Mouse (Mus musculus) monocyte, adult 5-6 weeks (primary cell): Measurements from ENCODE around the gene Wfdc12. TPM values are rescaled to one million over a fixed set of nuclear protein-coding genes. Genes with fewer than 3 reads are reported as not detected.
A peak's percentile ranks its signal among the peaks of the same experiment; 100 is the strongest.
"Not testable (repeated sequence)": the region's sequence is repeated elsewhere in the genome, so short reads cannot be mapped to it uniquely, and the experiment has no call there.

Experiments
- ATAC-seq: fragments of 153-309, 156-312 bp; replicated peaks from 2 replicates; pipeline ENCODE4 v1.8.0; 2017; ENCODE audit warnings: mild to moderate bottlenecking; ENCODE audit not compliant: low TSS enrichment, insufficient number of reproducible peaks, severe bottlenecking, poor library complexity, low FRiP score
- total RNA-seq: library from RNA; stranded (forward); fragments of 200-1000, 200-491, 200-594 nt; gene quantifications from 3 replicates; pipeline ENCODE4 v1.2.3, GENCODE M21; 2017

Gene Wfdc12
- total RNA-seq = not detected in 3 replicates

- no peak for ATAC-seq
Observed at GRCm38 (mm10) chr2:164190576-164190975, at the start of gene Wfdc12. Wfdc12 (minus strand) TSS chr2:164190608.

- ATAC-seq = no peak
Observed at GRCm38 (mm10) chr2:164238366-164238765, 48.0 kb upstream of the Wfdc12 start, which contains the start of gene Svs2. Svs2 (minus strand) TSS chr2:164238466.

GRCm38 (mm10) chr2:164232671-164233070 lies 42.3 kb upstream of the Wfdc12 start:
- ATAC-seq = no peak

GRCm38 (mm10) chr2:164228361-164229070 lies 38.1 kb upstream of the Wfdc12 start:
- ATAC-seq = no peak

GRCm38 (mm10) chr2:164221522-164221921 lies 31.1 kb upstream of the Wfdc12 start, which contains the start of gene Wfdc15b:
Wfdc15b (minus strand) TSS chr2:164221660.
- ATAC-seq = no peak

- no peak for ATAC-seq
Observed at GRCm38 (mm10) chr2:164219295-164219694, 28.9 kb upstream of the Wfdc12 start.

- no peak for ATAC-seq
Observed at GRCm38 (mm10) chr2:164212711-164213110, 22.3 kb upstream of the Wfdc12 start.

- ATAC-seq = no peak
Observed at GRCm38 (mm10) chr2:164210892-164211291, 20.5 kb upstream of the Wfdc12 start.

GRCm38 (mm10) chr2:164206676-164207075 lies 16.3 kb upstream of the Wfdc12 start:
- no peak for ATAC-seq

- ATAC-seq = not testable (repeated sequence)
Observed at GRCm38 (mm10) chr2:164206011-164206410, 15.6 kb upstream of the Wfdc12 start.

- no peak for ATAC-seq
Observed at GRCm38 (mm10) chr2:164199626-164200327, 9.4 kb upstream of the Wfdc12 start, which contains the start of gene Wfdc15a. Wfdc15a (minus strand) TSS chr2:164200130.

- ATAC-seq = no peak
Observed at GRCm38 (mm10) chr2:164196700-164196990, 6.2 kb upstream of the Wfdc12 start.

- no peak for ATAC-seq
Observed at GRCm38 (mm10) chr2:164195971-164196699, 5.7 kb upstream of the Wfdc12 start.

- no peak for ATAC-seq
Observed at GRCm38 (mm10) chr2:164194959-164195630, 4.7 kb upstream of the Wfdc12 start.

- no peak for ATAC-seq
Observed at GRCm38 (mm10) chr2:164192279-164192678, 1.9 kb upstream of the Wfdc12 start.

- peak; percentile 59; the same call in 1 of the 2 replicates for ATAC-seq
Observed at GRCm38 (mm10) chr2:164188722-164189121, 1.7 kb downstream of the Wfdc12 start.

- ATAC-seq = no peak
Observed at GRCm38 (mm10) chr2:164184145-164184719, 6.2 kb downstream of the Wfdc12 start.

GRCm38 (mm10) chr2:164183340-164183739 lies 7.1 kb downstream of the Wfdc12 start:
- ATAC-seq = no peak
